Mouse (Mus musculus): ENCODE results near the gene Pbp2. TPM values are rescaled to one million over a fixed set of nuclear protein-coding genes. Genes with fewer than 3 reads are reported as not detected.

Pbp2 gene
- not detected in 2 replicates for polyA plus RNA-seq (2016; fragmentation: Nextera tagmentation; extraction: Ambion mirVana)

- Histone ChIP-seq H3K4me2 (no peak within 1 kb of the TSS), H3K9ac (no peak within 1 kb of the TSS), H3K9me3 (no peaks in the 10 kb centered on the region), H3K36me3 (replicated peaks) (no peaks in the 10 kb centered on the region), H3K27me3 (no peaks in the 10 kb centered on the region), H3K27ac (no peak within 1 kb of the TSS), H3K4me3 (replicated peaks) (no peak within 1 kb of the TSS), H3K4me1 (no peaks in the 10 kb centered on the region)
- 94% methylated on average over 9 of the region's 9 CpGs for WGBS
- no peak for ATAC-seq (ENCODE audit: low FRiP score)
Observed at GRCm38 (mm10) chr6:135310305-135310704, at the start of gene Pbp2. TSS of gene Pbp2 (minus strand) at chr6:135310405.

DNA sequence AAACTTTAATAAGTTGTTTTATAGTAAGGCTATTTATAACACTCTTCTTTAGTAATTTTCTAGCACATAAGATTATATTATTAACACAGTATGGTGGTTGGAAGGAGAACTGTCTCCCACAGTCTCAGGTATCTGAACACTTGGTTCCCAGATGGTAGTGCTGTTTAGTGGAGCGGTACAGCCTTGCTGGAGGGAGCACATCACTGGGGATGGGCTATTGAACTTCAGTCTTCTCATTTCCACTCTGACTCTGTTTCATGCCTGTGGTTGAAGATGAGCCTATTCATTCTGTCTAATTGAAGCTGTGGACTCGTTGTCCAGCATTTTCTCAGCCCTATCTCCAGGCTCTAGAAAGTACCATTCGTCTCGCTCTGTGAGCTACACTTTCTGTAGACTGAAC lies 44.7 kb upstream of the Pbp2 start:
- peaks cover 12% of the 10 kb centered on the region for H3K4me1 ChIP-seq
- no peaks in the 10 kb centered on the region for H3K27me3 ChIP-seq
- H3K4me3 ChIP-seq (replicated peaks): no peak overlapping the region
- H3K9me3 ChIP-seq: no peaks in the 10 kb centered on the region
- H3K9ac ChIP-seq: no peak overlapping the region
- WGBS: 92% methylated on average over 4 of the region's 4 CpGs
- no peaks in the 10 kb centered on the region for H3K36me3 ChIP-seq (replicated peaks)
- H3K27ac ChIP-seq: no peak overlapping the region
- H3K4me2 ChIP-seq: no peak overlapping the region
- ATAC-seq (ENCODE audit: low FRiP score): no peak

GRCm38 (mm10) chr6:135352537-135352936 lies 42.3 kb upstream of the Pbp2 start:
- Histone ChIP-seq H3K9me3 (no peaks in the 10 kb centered on the region), H3K4me1 (peaks cover 12% of the 10 kb centered on the region), H3K36me3 (replicated peaks) (no peaks in the 10 kb centered on the region), H3K4me3 (replicated peaks) (no peak overlapping the region), H3K27me3 (no peaks in the 10 kb centered on the region), H3K9ac (no peak overlapping the region), H3K27ac (no peak overlapping the region), H3K4me2 (no peak overlapping the region)
- ATAC-seq (ENCODE audit: low FRiP score): no peak
- WGBS: 20% methylated on average over 4 of the region's 4 CpGs

- H3K4me1 ChIP-seq: peaks cover 12% of the 10 kb centered on the region
- ATAC-seq (ENCODE audit: low FRiP score): no peak
- H3K9ac ChIP-seq: no peak overlapping the region
- 78% methylated on average over 8 of the region's 8 CpGs for WGBS
- no peaks in the 10 kb centered on the region for H3K27me3 ChIP-seq
- H3K4me3 ChIP-seq (replicated peaks): no peak overlapping the region
- no peak overlapping the region for H3K4me2 ChIP-seq
- H3K27ac ChIP-seq: no peak overlapping the region
- H3K36me3 ChIP-seq (replicated peaks): no peaks in the 10 kb centered on the region
- H3K9me3 ChIP-seq: no peaks in the 10 kb centered on the region
Observed at GRCm38 (mm10) chr6:135351638-135352302, 41.6 kb upstream of the Pbp2 start.

GRCm38 (mm10) chr6:135341076-135341378 lies 30.8 kb upstream of the Pbp2 start:
- Histone ChIP-seq H3K27me3 (no peaks in the 10 kb centered on the region), H3K9me3 (no peaks in the 10 kb centered on the region), H3K9ac (no peak overlapping the region), H3K4me3 (replicated peaks) (no peak overlapping the region), H3K4me2 (no peak overlapping the region), H3K4me1 (no peaks in the 10 kb centered on the region), H3K36me3 (replicated peaks) (no peaks in the 10 kb centered on the region), H3K27ac (no peak overlapping the region)
- ATAC-seq (ENCODE audit: low FRiP score): no peak
- 82% methylated on average over 4 of the region's 4 CpGs for WGBS

GRCm38 (mm10) chr6:135340355-135341075 lies 30.3 kb upstream of the Pbp2 start:
- no peak for ATAC-seq (ENCODE audit: low FRiP score)
- Histone ChIP-seq H3K9ac (no peak overlapping the region), H3K9me3 (no peaks in the 10 kb centered on the region), H3K27me3 (no peaks in the 10 kb centered on the region), H3K36me3 (replicated peaks) (no peaks in the 10 kb centered on the region), H3K27ac (no peak overlapping the region), H3K4me1 (no peaks in the 10 kb centered on the region), H3K4me3 (replicated peaks) (no peak overlapping the region), H3K4me2 (no peak overlapping the region)
- 85% methylated on average over 9 of the region's 9 CpGs for WGBS

DNA sequence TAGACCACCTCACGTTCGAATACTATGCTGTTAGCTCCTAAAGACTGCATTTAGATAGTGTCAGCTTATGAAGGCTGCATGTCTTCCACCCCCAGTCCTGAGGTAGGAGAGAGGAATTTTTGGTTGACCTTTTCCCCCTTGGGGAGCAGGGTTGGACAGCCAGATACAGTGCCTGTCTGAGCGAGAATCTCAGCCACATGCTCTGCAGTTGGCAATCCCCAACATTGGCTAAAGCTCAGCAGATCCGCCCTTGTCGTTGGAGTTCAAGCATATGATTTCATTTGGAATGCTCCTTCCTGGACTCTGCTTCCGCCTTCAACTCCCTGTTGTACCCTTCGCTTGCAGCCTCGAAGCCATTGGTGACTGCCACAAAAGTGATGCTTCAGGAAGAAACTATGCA lies 26.2 kb upstream of the Pbp2 start:
- no peaks in the 10 kb centered on the region for H3K9me3 ChIP-seq
- H3K36me3 ChIP-seq (replicated peaks): no peaks in the 10 kb centered on the region
- no peak for ATAC-seq (ENCODE audit: low FRiP score)
- no peaks in the 10 kb centered on the region for H3K27me3 ChIP-seq
- H3K4me2 ChIP-seq: no peak overlapping the region
- H3K9ac ChIP-seq: no peak overlapping the region
- H3K27ac ChIP-seq: no peak overlapping the region
- peaks cover 12% of the 10 kb centered on the region for H3K4me1 ChIP-seq
- WGBS: 94% methylated on average over 8 of the region's 8 CpGs
- H3K4me3 ChIP-seq (replicated peaks): no peak overlapping the region

- Histone ChIP-seq H3K9ac (no peak overlapping the region), H3K4me1 (peaks cover 12% of the 10 kb centered on the region), H3K27me3 (no peaks in the 10 kb centered on the region), H3K27ac (no peak overlapping the region), H3K9me3 (no peaks in the 10 kb centered on the region), H3K4me3 (replicated peaks) (no peak overlapping the region), H3K4me2 (no peak overlapping the region), H3K36me3 (replicated peaks) (no peaks in the 10 kb centered on the region)
- no peak for ATAC-seq (ENCODE audit: low FRiP score)
- WGBS: 59% methylated on average over 5 of the region's 5 CpGs
Observed at GRCm38 (mm10) chr6:135333994-135334651, 23.9 kb upstream of the Pbp2 start.

DNA sequence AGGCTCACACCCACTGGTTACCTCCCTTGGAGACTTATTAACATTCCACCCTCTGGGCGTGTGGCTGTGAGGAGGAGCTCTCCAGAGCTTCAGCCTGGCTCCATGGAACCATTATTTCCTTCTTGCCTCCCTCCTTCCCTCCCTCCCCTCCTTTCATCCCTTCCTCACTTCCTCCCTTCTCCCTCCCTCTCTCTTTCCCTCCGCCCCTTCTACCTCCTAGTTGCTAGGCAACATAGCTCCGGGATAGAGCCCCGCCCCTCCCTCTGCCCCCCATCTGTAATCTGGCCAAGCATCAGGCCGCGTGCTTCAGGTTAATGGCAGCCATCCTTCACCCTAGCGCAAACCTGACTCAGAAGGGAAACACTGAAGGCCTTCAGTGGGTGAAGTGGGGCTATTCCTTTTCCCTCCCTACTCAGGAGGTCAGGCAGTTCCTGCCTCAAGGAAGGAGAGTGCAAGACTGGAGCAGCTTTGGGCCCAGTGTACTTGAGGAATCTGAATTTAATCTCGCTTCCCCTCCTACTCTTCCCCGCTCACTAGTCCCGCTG lies 22.6 kb upstream of the Pbp2 start:
- no peak overlapping the region for H3K4me3 ChIP-seq (replicated peaks)
- H3K27ac ChIP-seq: no peak overlapping the region
- 15% methylated on average over 10 of the region's 10 CpGs for WGBS
- no peaks in the 10 kb centered on the region for H3K27me3 ChIP-seq
- no peaks in the 10 kb centered on the region for H3K36me3 ChIP-seq (replicated peaks)
- peak; percentile 71; the same call in 1 of the 2 replicates for ATAC-seq (ENCODE audit: low FRiP score)
- no peaks in the 10 kb centered on the region for H3K9me3 ChIP-seq
- H3K9ac ChIP-seq: no peak overlapping the region
- peak overlapping the region; percentile 24; the same call in 1 of the 2 replicates for H3K4me2 ChIP-seq
- peaks cover 12% of the 10 kb centered on the region for H3K4me1 ChIP-seq

DNA sequence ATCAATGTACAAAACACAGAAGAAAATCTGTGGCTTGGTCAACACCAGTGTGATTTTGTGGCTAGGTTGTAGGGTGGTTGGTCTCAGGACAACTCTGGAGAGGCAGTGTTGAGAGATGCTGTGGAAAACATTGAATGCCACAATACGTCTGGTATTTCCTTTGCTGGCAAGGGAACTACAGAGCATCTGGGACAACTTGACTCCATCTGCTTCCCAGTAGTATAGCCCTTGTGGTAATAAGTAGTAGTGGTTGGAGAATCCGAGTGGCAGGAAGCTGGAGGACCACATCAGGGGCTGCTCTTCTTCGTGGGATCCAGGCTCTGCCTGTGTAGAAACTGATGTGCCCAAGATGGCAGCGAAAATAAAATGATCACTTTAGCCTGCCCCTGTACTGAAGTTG lies 21.7 kb upstream of the Pbp2 start:
- Histone ChIP-seq H3K4me2 (no peak overlapping the region), H3K4me1 (peaks cover 12% of the 10 kb centered on the region), H3K36me3 (replicated peaks) (no peaks in the 10 kb centered on the region), H3K27me3 (no peaks in the 10 kb centered on the region), H3K4me3 (replicated peaks) (no peak overlapping the region), H3K9me3 (no peaks in the 10 kb centered on the region), H3K27ac (no peak overlapping the region), H3K9ac (no peak overlapping the region)
- 88% methylated on average over 4 of the region's 4 CpGs for WGBS
- no peak for ATAC-seq (ENCODE audit: low FRiP score)

DNA sequence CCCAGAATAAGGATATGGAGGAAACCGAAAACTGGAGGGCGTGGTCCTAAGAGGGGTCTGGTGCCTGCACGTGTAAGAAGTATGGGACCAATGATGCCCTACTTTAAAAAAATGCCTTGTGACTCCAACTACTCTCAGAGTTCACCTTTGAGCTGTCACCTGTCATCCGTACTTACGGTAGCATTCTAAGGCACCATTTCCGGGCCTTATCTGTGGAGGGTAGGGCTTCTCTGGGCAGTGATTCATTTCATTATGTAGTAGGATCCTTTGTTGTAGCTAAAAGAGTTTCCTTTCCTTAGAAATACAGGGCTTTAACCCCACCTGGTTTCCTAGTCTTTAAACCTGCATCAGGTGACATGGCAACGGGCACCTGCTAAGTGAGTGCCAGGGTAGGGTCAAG lies 16.6 kb upstream of the Pbp2 start:
- no peaks in the 10 kb centered on the region for H3K27me3 ChIP-seq
- H3K4me1 ChIP-seq: peaks cover 8% of the 10 kb centered on the region
- no peak overlapping the region for H3K4me2 ChIP-seq
- WGBS: 85% methylated on average over 7 of the region's 7 CpGs
- no peak overlapping the region for H3K27ac ChIP-seq
- ATAC-seq (ENCODE audit: low FRiP score): no peak
- H3K9me3 ChIP-seq: no peaks in the 10 kb centered on the region
- no peak overlapping the region for H3K9ac ChIP-seq
- H3K4me3 ChIP-seq (replicated peaks): no peak overlapping the region
- no peaks in the 10 kb centered on the region for H3K36me3 ChIP-seq (replicated peaks)

- Histone ChIP-seq H3K27ac (no peak overlapping the region), H3K36me3 (replicated peaks) (no peaks in the 10 kb centered on the region), H3K4me3 (replicated peaks) (no peak overlapping the region), H3K4me2 (no peak overlapping the region), H3K4me1 (peaks cover 8% of the 10 kb centered on the region), H3K9me3 (no peaks in the 10 kb centered on the region), H3K27me3 (no peaks in the 10 kb centered on the region), H3K9ac (no peak overlapping the region)
- ATAC-seq (ENCODE audit: low FRiP score): no peak
- 85% methylated on average over 9 of the region's 9 CpGs for WGBS
Observed at GRCm38 (mm10) chr6:135324686-135325300, 14.6 kb upstream of the Pbp2 start.
